Mouse (Mus musculus) adrenal gland, adult 10 weeks (tissue): ENCODE results near the gene Tyw3. TPM values are rescaled to one million over a fixed set of nuclear protein-coding genes. Genes with fewer than 3 reads are reported as not detected.

Experiments used
- polyA plus RNA-seq: library from polyadenylated mRNA; stranded (reverse); fragments of 350-450 nt; fragmentation: Illumina TruSeq; extraction: RNeasy Lipid Tissue Mini Kit (QIAGEN cat#74804); gene quantifications from one replicate; pipeline ENCODE4 v1.2.3, GENCODE M21; 2014; ENCODE audit warnings: low read depth, low replicate concordance

Tyw3 gene
- polyA plus RNA-seq = 5.0 TPM

DNA sequence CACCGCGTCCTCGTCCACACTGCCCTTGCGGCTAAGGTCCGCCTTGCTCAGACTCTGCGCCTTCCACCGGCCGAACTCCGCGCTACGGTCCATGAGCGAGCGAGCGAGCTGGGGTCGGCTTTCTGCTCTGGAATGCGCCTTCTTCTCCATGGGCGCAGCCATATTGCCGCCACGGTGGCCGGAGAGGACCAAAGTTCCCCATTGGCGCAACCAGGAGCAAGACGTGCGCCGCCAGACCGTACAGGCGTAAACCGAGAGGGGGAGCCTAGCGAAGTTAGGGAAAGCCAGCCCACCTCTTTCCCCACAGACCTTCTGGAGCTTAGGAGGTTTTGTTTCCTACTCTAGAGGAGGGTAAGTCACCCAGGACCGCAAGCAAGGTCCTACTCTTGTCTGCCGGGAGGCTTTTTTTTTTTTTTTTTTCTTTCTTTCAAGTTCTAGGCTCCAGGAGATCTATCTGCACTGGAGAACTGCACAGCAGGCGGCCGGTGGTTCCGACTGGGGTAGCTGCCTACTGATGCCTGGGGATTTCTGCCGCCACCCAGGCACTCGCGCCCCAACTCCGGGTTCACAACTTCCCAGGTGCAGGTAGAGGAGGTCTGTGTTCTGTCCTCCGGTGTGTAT is at the start of gene Tyw3:
Gene Tyw3 (minus strand): TSS at position 171 of the 621 bp plus-strand sequence.

DNA sequence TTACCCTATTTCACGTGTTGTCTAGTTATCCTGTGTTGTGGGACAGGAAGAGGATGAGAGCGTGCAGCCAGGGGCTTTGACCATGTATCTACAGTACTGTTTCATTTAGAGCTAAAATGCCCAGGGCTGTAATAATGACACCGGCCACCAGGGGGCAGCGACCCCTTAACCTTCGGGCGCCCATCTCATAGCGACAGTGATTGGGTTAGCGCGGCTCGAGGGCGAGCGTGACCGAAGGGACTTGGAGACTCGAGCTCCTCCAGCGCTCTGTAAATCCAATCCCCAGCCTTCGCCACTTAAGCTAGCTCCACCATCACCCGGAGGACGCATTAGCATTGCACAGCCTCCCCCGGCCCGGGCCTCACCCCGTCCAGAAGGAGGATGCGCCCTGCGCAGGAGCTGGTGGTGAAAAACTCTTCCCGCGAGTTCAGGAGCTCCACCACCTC is 393 bp downstream of the Tyw3 start, which contains the start of gene Cryz:
Gene Cryz (plus strand): TSS at position 224 of the 446 bp plus-strand sequence.

Other genes with a start within 250 kb of the Tyw3 start
- 11.7 TPM for gene Cryz, start 393 bp downstream of the Tyw3 start, polyA plus RNA-seq
- 0.93 TPM for gene Erich3, start 66.8 kb upstream of the Tyw3 start, polyA plus RNA-seq